Mouse (Mus musculus) NIH3T3 (cell line): Measurements from ENCODE around the gene Megf8.
A peak's percentile ranks its signal among the peaks of the same experiment; 100 is the strongest.
"Not testable (repeated sequence)": the region's sequence is repeated elsewhere in the genome, so short reads cannot be mapped to it uniquely, and the experiment has no call there.

Experiments used
- DNase-seq: peaks from one replicate; pipeline ENCODE4 v3.0.0-alpha.2; 2012; ENCODE audit warnings: low read depth

Gene Megf8

GRCm38 (mm10) chr7:25381284-25381680 lies 64.3 kb downstream of the Megf8 start:
- DNase-seq, result no peak

- DNase-seq, result no peak
Measured at GRCm38 (mm10) chr7:25382541-25382940, 65.6 kb downstream of the Megf8 start.

GRCm38 (mm10) chr7:25383385-25383784 lies 66.4 kb downstream of the Megf8 start:
- DNase-seq, result no peak

- no peak for DNase-seq
Measured at GRCm38 (mm10) chr7:25383891-25384290, 66.9 kb downstream of the Megf8 start.

- DNase-seq, result no peak
Measured at GRCm38 (mm10) chr7:25384318-25384717, 67.4 kb downstream of the Megf8 start.

- no peak for DNase-seq
Measured at GRCm38 (mm10) chr7:25384818-25385217, 67.9 kb downstream of the Megf8 start.

GRCm38 (mm10) chr7:25385259-25385658 lies 68.3 kb downstream of the Megf8 start:
- DNase-seq, result no peak

- DNase-seq, result peak; percentile 96
Measured at GRCm38 (mm10) chr7:25385850-25386555, 69.0 kb downstream of the Megf8 start.

GRCm38 (mm10) chr7:25387811-25388440 lies 71.0 kb downstream of the Megf8 start:
- peak; percentile 68 for DNase-seq

- DNase-seq, result no peak
Measured at GRCm38 (mm10) chr7:25388916-25389315, 72.0 kb downstream of the Megf8 start.

GRCm38 (mm10) chr7:25390054-25390770 lies 73.2 kb downstream of the Megf8 start:
- DNase-seq, result peak; percentile 92

GRCm38 (mm10) chr7:25390986-25391385 lies 74.0 kb downstream of the Megf8 start:
- no peak for DNase-seq

- no peak for DNase-seq
Measured at GRCm38 (mm10) chr7:25391856-25392453, 75.0 kb downstream of the Megf8 start.

- no peak for DNase-seq
Measured at GRCm38 (mm10) chr7:25392851-25393250, 75.9 kb downstream of the Megf8 start.

- no peak for DNase-seq
Measured at GRCm38 (mm10) chr7:25393451-25394210, 76.7 kb downstream of the Megf8 start.

- DNase-seq, result no peak
Measured at GRCm38 (mm10) chr7:25394754-25395153, 77.8 kb downstream of the Megf8 start.

GRCm38 (mm10) chr7:25395186-25395557 lies 78.2 kb downstream of the Megf8 start:
- DNase-seq, result peak; percentile 33

GRCm38 (mm10) chr7:25395558-25396521 lies 78.9 kb downstream of the Megf8 start:
- peak; percentile 97 for DNase-seq

- DNase-seq, result no peak
Measured at GRCm38 (mm10) chr7:25396621-25397020, 79.7 kb downstream of the Megf8 start.

GRCm38 (mm10) chr7:25398610-25399009 lies 81.6 kb downstream of the Megf8 start, which contains the start of gene Lipe:
Lipe (minus strand) TSS chr7:25398710.
- no peak for DNase-seq

- DNase-seq, result not testable (repeated sequence)
Measured at GRCm38 (mm10) chr7:25399028-25399427, 82.1 kb downstream of the Megf8 start.
